Mouse (Mus musculus): ENCODE measurements around the gene Vmn1r231.

GRCm38 (mm10) chr17:20840144-20840543 is 64.7 kb downstream of the Vmn1r231 start, which contains the start of gene Vmn1r230:
- TF ChIP-seq POLR2A (IDR thresholded peaks at IDR 0.05; ENCODE audit: borderline replicate concordance, low read depth, low read length) = no peak
- no peak for TF ChIP-seq CTCF (IDR thresholded peaks at IDR 0.05; ENCODE audit: low read depth, low read length)
